Mouse (Mus musculus) neural tube, embryonic 12.5 days (tissue): ENCODE data around the gene Srsf5. TPM values are rescaled to one million over a fixed set of nuclear protein-coding genes. Genes with fewer than 3 reads are reported as not detected.
"Not testable (repeated sequence)": the region's sequence is repeated elsewhere in the genome, so short reads cannot be mapped to it uniquely, and the experiment has no call there.

ENCODE experiments used
- ATAC-seq: fragments of 200-750 bp; cut with Nextera tagmentation; 2 replicates; pipeline ENCODE4 v1.8.0; 2017; ENCODE audit warnings: low read depth, mild to moderate bottlenecking, moderate TSS enrichment, moderate library complexity; ENCODE audit not compliant: low FRiP score
- H3K27ac ChIP-seq: fragments of 300-500 bp; sonication (generic); 2 replicates; pipeline ENCODE4 v1.5.1; 2016
- H3K27me3 ChIP-seq: fragments of 300-500 bp; sonication (generic); replicated peaks from 2 replicates; pipeline ENCODE4 v1.6.1; 2016; ENCODE audit warnings: mild to moderate bottlenecking
- H3K36me3 ChIP-seq: fragments of 300-500 bp; sonication (generic); 2 replicates; pipeline ENCODE4 v1.6.1; 2016; ENCODE audit warnings: mild to moderate bottlenecking
- H3K4me1 ChIP-seq: fragments of 300-500 bp; sonication (generic); 2 replicates; pipeline ENCODE4 v1.6.1; 2016
- H3K4me2 ChIP-seq: fragments of 300-500 bp; sonication (generic); replicated peaks from 2 replicates; pipeline ENCODE4 v1.6.1; 2016; ENCODE audit warnings: mild to moderate bottlenecking
- H3K4me3 ChIP-seq: fragments of 300-500 bp; sonication (generic); 2 replicates; pipeline ENCODE4 v1.5.1; 2016
- H3K9ac ChIP-seq: fragments of 300-500 bp; sonication (generic); 2 replicates; pipeline ENCODE4 v1.6.1; 2016; ENCODE audit warnings: mild to moderate bottlenecking
- H3K9me3 ChIP-seq: fragments of 300-500 bp; sonication (generic); 2 replicates; pipeline ENCODE4 v1.6.1; 2016; ENCODE audit warnings: mild to moderate bottlenecking
- WGBS: fragments of 180-500 bp; shearing (Covaris S2); methylation state at CpG from one replicate; pipeline ENCODE4 v1.1.7; 2016; 5-methylcytosine and 5-hydroxymethylcytosine counted together
- polyA plus RNA-seq: library from polyadenylated mRNA; unstranded; fragments of >200 nt; fragmentation: Nextera tagmentation; extraction: Ambion mirVana; gene quantifications from 2 replicates; pipeline ENCODE4 v1.2.1, GENCODE M21; 2016

Srsf5 gene
- polyA plus RNA-seq, 1 experiment from 2014 or later: 578 TPM

DNA sequence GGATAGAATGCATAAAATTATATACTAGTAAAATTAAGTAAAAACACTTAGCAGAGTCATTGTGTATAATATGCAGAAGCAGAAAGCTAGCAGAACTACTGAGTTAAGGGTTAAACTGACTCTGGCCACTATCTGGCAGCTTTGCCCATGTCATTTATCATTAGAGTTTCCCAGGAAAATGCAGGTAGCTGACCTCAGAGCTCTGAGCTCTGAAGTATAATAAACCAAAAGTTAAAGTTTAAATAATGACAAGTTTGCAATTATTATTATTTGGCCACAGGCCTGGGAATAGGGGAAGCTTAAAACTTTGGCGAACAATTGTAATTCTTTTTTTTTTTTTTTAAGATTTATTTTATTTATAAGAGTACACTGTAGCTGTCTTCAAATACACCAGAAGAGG lies 12.4 kb upstream of the Srsf5 start:
- H3K36me3 ChIP-seq: no peaks in the 10 kb centered on the region
- no peak overlapping the region for H3K27ac ChIP-seq
- WGBS: 93% methylated on average over 1 of the region's 1 CpGs
- H3K4me1 ChIP-seq: no peaks in the 10 kb centered on the region
- no peaks in the 10 kb centered on the region for H3K9me3 ChIP-seq
- H3K27me3 ChIP-seq: no peaks in the 10 kb centered on the region
- no peak for ATAC-seq
- H3K9ac ChIP-seq: no peak overlapping the region
- H3K4me3 ChIP-seq: no peak overlapping the region
- no peak overlapping the region for H3K4me2 ChIP-seq

GRCm38 (mm10) chr12:80936751-80937150 lies 8.6 kb upstream of the Srsf5 start:
- Histone ChIP-seq H3K4me1 (no peaks in the 10 kb centered on the region), H3K9me3 (no peaks in the 10 kb centered on the region), H3K9ac (no peak overlapping the region), H3K36me3 (no peaks in the 10 kb centered on the region), H3K4me2 (no peak overlapping the region), H3K4me3 (no peak overlapping the region), H3K27ac (no peak overlapping the region), H3K27me3 (no peaks in the 10 kb centered on the region)
- no peak for ATAC-seq
- WGBS: 86% methylated on average over 2 of the region's 2 CpGs

- Histone ChIP-seq H3K27ac (no peak overlapping the region), H3K9me3 (no peaks in the 10 kb centered on the region), H3K4me2 (no peak overlapping the region), H3K4me1 (no peaks in the 10 kb centered on the region), H3K4me3 (no peak overlapping the region), H3K36me3 (no peaks in the 10 kb centered on the region), H3K9ac (no peak overlapping the region), H3K27me3 (no peaks in the 10 kb centered on the region)
- 79% methylated on average over 9 of the region's 9 CpGs for WGBS
- no peak for ATAC-seq
Observed at GRCm38 (mm10) chr12:80937331-80938029, 7.8 kb upstream of the Srsf5 start.

DNA sequence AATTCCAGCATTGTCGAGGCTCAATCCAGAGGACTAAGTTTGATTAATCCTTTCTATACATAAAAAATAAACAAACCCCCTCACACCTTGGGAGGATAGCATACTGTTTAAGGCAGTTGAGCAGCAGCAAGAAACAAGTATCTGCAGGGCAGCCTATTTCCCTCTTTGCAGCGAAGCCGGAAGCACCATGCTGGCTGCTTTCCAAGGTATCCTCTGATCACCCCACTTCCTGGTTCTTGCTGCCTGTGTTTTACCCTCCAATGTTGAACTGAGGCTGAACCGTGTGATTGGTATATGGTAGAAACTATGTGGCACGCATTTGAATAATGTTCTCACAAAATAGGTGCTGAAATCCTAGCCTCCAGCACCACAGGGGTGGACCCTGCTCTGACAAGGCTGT lies 6.7 kb upstream of the Srsf5 start:
- Histone ChIP-seq H3K9me3 (no peaks in the 10 kb centered on the region), H3K4me2 (no peak overlapping the region), H3K27ac (no peak overlapping the region), H3K9ac (no peak overlapping the region), H3K27me3 (no peaks in the 10 kb centered on the region), H3K4me3 (no peak overlapping the region), H3K36me3 (no peaks in the 10 kb centered on the region), H3K4me1 (no peaks in the 10 kb centered on the region)
- 76% methylated on average over 5 of the region's 5 CpGs for WGBS
- no peak for ATAC-seq

DNA sequence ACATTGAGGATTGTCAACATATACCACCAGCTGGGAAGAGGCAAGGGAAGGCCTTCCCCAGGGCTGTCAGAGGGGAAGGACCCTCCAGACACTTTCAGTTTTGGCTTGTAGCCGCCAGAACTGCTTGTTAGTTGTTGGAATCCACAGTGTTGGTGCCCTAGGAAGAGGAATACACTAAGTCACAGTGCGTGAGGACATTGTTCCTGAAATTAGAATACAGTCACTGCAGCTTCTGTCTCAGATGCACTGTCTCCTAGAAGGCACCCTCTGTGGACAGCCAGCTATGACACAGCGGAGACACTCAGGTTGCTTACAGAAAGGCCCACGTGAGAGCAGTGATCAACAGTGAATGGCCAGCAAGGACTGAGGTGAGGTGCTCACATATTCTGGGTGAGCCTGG lies 6.1 kb upstream of the Srsf5 start:
- Histone ChIP-seq H3K27ac (no peak overlapping the region), H3K27me3 (no peaks in the 10 kb centered on the region), H3K4me2 (no peak overlapping the region), H3K9ac (no peak overlapping the region), H3K36me3 (no peaks in the 10 kb centered on the region), H3K4me3 (no peak overlapping the region), H3K9me3 (no peaks in the 10 kb centered on the region), H3K4me1 (no peaks in the 10 kb centered on the region)
- WGBS: 85% methylated on average over 4 of the region's 4 CpGs
- no peak for ATAC-seq

DNA sequence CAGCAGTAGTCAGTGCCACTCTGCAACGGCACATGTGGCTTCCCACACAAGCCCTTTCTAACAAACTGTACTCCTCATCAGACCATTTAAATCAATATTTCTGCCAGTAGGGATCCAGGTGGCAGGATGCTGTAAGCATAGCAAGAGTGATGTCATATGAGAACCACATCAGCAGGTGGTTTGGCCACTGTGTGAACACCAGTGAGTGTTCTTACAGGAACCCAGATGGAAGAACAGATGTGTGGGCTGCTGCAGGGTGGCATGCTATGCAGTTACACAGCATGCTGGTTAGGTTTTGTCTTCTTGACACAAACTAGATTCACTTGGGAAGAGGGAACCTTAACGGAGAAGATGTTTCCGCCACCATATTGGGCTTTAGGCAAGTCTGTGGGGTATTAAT lies 3.4 kb upstream of the Srsf5 start:
- H3K27me3 ChIP-seq: no peaks in the 10 kb centered on the region
- peaks cover 5% of the 10 kb centered on the region; the same call in 1 of the 2 replicates for H3K4me1 ChIP-seq
- H3K36me3 ChIP-seq: peaks cover 2% of the 10 kb centered on the region; the same call in 1 of the 2 replicates
- H3K27ac ChIP-seq: no peak overlapping the region
- no peak overlapping the region for H3K4me3 ChIP-seq
- H3K9ac ChIP-seq: no peak overlapping the region
- H3K9me3 ChIP-seq: no peaks in the 10 kb centered on the region
- no peak for ATAC-seq
- WGBS: 98% methylated on average over 3 of the region's 3 CpGs
- H3K4me2 ChIP-seq: no peak overlapping the region

DNA sequence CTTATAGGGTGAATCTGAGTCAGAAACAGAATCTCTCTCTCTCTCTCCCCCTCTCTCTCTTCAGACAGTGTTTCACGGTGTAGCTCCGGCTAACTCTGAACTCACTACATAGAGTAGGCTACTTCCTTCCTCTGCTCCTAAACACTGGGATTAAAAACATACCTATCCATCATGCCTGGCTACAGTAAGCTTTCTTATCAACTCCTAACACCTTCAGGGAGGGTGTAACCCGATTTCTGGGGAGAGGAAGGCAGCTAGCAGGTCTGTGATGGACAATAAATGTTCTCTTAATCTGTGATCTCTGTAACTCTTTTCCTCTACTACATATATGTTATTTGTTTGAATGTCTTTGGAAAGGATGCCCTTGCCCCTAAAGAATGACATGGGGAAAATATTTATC lies 1.9 kb upstream of the Srsf5 start:
- Histone ChIP-seq H3K27ac (no peak overlapping the region), H3K9ac (no peak overlapping the region), H3K36me3 (peaks cover 15% of the 10 kb centered on the region), H3K4me2 (no peak overlapping the region), H3K4me1 (peaks cover 5% of the 10 kb centered on the region; the same call in 1 of the 2 replicates), H3K9me3 (no peaks in the 10 kb centered on the region), H3K4me3 (no peak overlapping the region), H3K27me3 (no peaks in the 10 kb centered on the region)
- no peak for ATAC-seq
- WGBS: 88% methylated on average over 3 of the region's 3 CpGs

DNA sequence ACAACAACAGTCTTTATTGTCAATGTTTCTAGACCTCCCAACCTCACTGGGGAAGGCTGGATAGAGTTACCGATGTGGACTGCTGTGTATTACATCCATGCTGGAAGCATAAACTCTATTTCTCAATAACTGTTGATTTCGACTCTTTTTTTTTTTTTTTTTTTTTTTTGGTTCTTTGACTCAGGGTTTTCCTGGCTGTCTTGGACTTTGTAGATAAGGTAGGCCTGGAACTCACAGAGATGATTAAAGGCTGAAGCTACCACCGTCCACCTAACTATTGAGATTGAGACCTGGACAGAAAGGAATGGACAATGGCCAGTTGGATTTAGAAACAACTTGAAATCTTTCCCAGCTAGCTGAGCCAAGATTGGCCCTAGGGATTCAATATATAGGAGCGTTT lies 1.1 kb upstream of the Srsf5 start:
- peaks cover 5% of the 10 kb centered on the region; the same call in 1 of the 2 replicates for H3K4me1 ChIP-seq
- no peak for ATAC-seq
- no peaks in the 10 kb centered on the region for H3K27me3 ChIP-seq
- no peak overlapping the region for H3K4me3 ChIP-seq
- WGBS: 92% methylated on average over 4 of the region's 4 CpGs
- peaks cover 21% of the 10 kb centered on the region for H3K36me3 ChIP-seq
- H3K9me3 ChIP-seq: no peaks in the 10 kb centered on the region
- H3K4me2 ChIP-seq: no peak overlapping the region
- H3K9ac ChIP-seq: no peak overlapping the region
- H3K27ac ChIP-seq: no peak overlapping the region

DNA sequence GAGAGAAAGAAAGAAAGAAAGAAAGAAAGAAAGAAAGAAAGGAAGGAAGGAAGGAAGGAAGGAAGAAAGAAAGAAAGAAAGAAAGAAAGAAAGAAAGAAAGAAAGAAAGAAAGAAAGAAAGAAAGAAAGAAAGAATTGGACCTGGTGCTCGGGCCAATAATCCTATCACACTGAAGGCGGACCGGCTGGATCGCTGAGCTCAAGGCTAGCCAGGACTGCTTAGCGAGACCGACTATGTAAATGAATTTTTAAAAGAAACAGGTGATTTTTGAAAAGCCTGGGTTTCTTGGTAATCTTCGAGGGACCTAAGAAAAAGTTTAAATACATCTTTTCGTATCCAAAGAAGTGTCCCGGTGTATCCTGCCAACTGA lies 356 bp upstream of the Srsf5 start:
- Histone ChIP-seq H3K36me3 (peaks cover 26% of the 10 kb centered on the region), H3K4me3 (peak overlapping the region; percentile 97), H3K9ac (peak overlapping the region; percentile 94; the same call in 1 of the 2 replicates), H3K4me2 (peak overlapping the region; percentile 46)
- not testable (repeated sequence) for H3K4me1 ChIP-seq, H3K27ac ChIP-seq, H3K9me3 ChIP-seq, H3K27me3 ChIP-seq
- peak; percentile 29 for ATAC-seq
- 1% methylated on average over 9 of the region's 9 CpGs for WGBS

GRCm38 (mm10) chr12:80945996-80946355 lies 672 bp downstream of the Srsf5 start:
- Histone ChIP-seq H3K27ac (peak overlapping the region; percentile 57), H3K9ac (peak overlapping the region; percentile 94), H3K27me3 (no peaks in the 10 kb centered on the region), H3K4me2 (peak overlapping the region; percentile 70), H3K4me3 (peak overlapping the region; percentile 97), H3K36me3 (peaks cover 32% of the 10 kb centered on the region), H3K4me1 (peaks cover 5% of the 10 kb centered on the region), H3K9me3 (no peaks in the 10 kb centered on the region)
- ATAC-seq: peak; percentile 98
- under 1% methylated on average over 47 of the region's 47 CpGs for WGBS

DNA sequence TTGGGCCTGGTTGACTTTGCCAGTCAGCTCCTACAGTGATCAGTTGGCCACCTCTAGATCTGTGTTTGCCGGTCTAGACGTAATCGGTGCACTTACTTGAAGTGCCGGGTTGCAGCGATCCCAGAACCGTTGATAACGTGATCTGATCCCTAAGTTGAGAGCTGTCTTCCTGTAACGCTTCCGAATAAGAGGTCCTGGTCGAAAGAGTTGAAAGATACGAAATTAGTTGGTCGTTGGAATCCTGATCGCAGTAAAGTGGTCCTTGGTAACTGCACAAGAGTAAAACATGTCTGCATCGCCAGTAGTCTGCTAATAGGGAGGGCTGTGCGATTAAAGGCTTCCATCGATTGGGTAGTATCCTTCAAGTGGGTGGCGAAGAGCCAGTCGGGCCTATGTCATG lies 2.9 kb downstream of the Srsf5 start:
- no peak overlapping the region for H3K4me3 ChIP-seq
- no peak overlapping the region for H3K4me2 ChIP-seq
- no peak overlapping the region for H3K27ac ChIP-seq
- H3K36me3 ChIP-seq: peaks cover 51% of the 10 kb centered on the region
- H3K9me3 ChIP-seq: no peaks in the 10 kb centered on the region
- no peaks in the 10 kb centered on the region for H3K27me3 ChIP-seq
- H3K4me1 ChIP-seq: peaks cover 5% of the 10 kb centered on the region
- no peak for ATAC-seq
- WGBS: 96% methylated on average over 18 of the region's 18 CpGs
- no peak overlapping the region for H3K9ac ChIP-seq

- H3K4me1 ChIP-seq, H3K27ac ChIP-seq, H3K9me3 ChIP-seq, H3K9ac ChIP-seq, ATAC-seq, H3K4me3 ChIP-seq, H3K4me2 ChIP-seq, H3K27me3 ChIP-seq: not testable (repeated sequence)
- peaks cover 64% of the 10 kb centered on the region for H3K36me3 ChIP-seq
- 95% methylated on average over 16 of the region's 16 CpGs for WGBS
Observed at GRCm38 (mm10) chr12:80949603-80950002, 4.3 kb downstream of the Srsf5 start.

GRCm38 (mm10) chr12:80951640-80952219 lies 6.4 kb downstream of the Srsf5 start:
- H3K4me1 ChIP-seq: peaks cover 1% of the 10 kb centered on the region
- no peaks in the 10 kb centered on the region for H3K27me3 ChIP-seq
- H3K36me3 ChIP-seq: peaks cover 82% of the 10 kb centered on the region
- 98% methylated on average over 3 of the region's 3 CpGs for WGBS
- H3K9ac ChIP-seq: no peak overlapping the region
- H3K4me3 ChIP-seq: no peak overlapping the region
- no peak overlapping the region for H3K27ac ChIP-seq
- ATAC-seq: no peak
- no peaks in the 10 kb centered on the region for H3K9me3 ChIP-seq
- no peak overlapping the region for H3K4me2 ChIP-seq
